11 mouse cellular contexts compared by ENCODE assay signal in the genomic region with DNA sequence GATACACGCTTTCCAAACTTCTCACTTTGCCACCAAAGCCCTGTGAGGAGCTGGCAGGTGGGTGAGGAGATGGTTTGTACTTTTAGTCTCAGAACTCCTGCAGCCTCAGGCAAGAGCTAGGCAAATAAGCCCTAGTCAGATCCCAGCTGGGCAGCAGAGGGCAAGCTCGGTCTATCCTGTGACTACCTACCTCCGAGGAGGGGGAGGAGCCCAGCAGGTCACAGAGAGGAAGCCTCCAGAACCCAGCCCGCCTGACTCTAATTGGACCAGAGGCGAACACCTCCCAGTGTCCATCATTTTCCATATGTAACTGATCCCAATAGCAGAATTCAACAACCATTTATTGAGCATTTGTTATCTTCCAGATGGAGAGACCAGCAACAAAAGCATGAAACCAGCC.
DNase-seq lines count a peak whose midpoint lies in the region; ATAC-seq and TF ChIP-seq lines count a peak whose summit lies in the region.
"Had no signal": no experiment of that assay in that cellular context is flagged by ENCODE, and none has a peak within 500 bp of the region (broad histone marks: within the 10 kb centered on the region; RNA-seq: fewer than 3 reads in every experiment).

No protein-coding gene starts in this region.

- H3K27ac ChIP-seq in forebrain, embryonic 13.5 days, result no peak overlapping the region
- H3K27ac ChIP-seq in forebrain, embryonic 14.5 days (ENCODE audit: low read depth, low read length), result no peak overlapping the region
- H3K27ac ChIP-seq in kidney, adult 2 months (ENCODE audit: insufficient read depth, low read depth, low read length), result no peak overlapping the region
- no peak overlapping the region for H3K27ac ChIP-seq in kidney, embryonic 14.5 days (ENCODE audit: low read depth, low read length)
- no peak overlapping the region; the same call in 1 of the 2 replicates for H3K27ac ChIP-seq in ES-E14 (ENCODE audit: insufficient read depth, low read depth, low read length, poor library complexity, severe bottlenecking)

- no peaks in the 10 kb centered on the region for H3K36me3 ChIP-seq in forebrain, embryonic 13.5 days (ENCODE audit: poor library complexity, severe bottlenecking)
- no peaks in the 10 kb centered on the region for H3K36me3 ChIP-seq in forebrain, embryonic 14.5 days (ENCODE audit: control insufficient read depth, insufficient read depth, low read length)
- no peaks in the 10 kb centered on the region for H3K36me3 ChIP-seq in kidney, adult 2 months (ENCODE audit: control insufficient read depth, insufficient read depth, low read length)
- H3K36me3 ChIP-seq in kidney, embryonic 14.5 days (ENCODE audit: control insufficient read depth, insufficient read depth, low read length), result no peaks in the 10 kb centered on the region
- no peaks in the 10 kb centered on the region for H3K36me3 ChIP-seq in ES-E14 (ENCODE audit: control insufficient read depth, insufficient read depth, low read length, poor library complexity, severe bottlenecking)

- H3K27me3 ChIP-seq in forebrain, embryonic 13.5 days, result no peaks in the 10 kb centered on the region
- H3K27me3 ChIP-seq in forebrain, embryonic 14.5 days (replicated peaks; ENCODE audit: control insufficient read depth, insufficient read depth, low read length), result no peaks in the 10 kb centered on the region
- H3K27me3 ChIP-seq in kidney, adult 2 months (replicated peaks; ENCODE audit: control insufficient read depth, insufficient read depth, low read length), result peaks cover 1% of the 10 kb centered on the region; the same call in 1 of the 2 replicates
- no peaks in the 10 kb centered on the region for H3K27me3 ChIP-seq in kidney, embryonic 14.5 days (ENCODE audit: control insufficient read depth, insufficient read depth, low read length)

- TF ChIP-seq CTCF in kidney, adult 2 months (conservative IDR thresholded peaks at IDR 0.05; ENCODE audit: insufficient read depth, insufficient read length, low read depth, low read length), result no peak; the same call in 1 of the 2 replicates

- TF ChIP-seq POLR2A in kidney, adult 2 months (IDR thresholded peaks at IDR 0.05; ENCODE audit: low read depth, low read length), result no peak

- peaks cover 50% of the 10 kb centered on the region for H3K4me1 ChIP-seq in forebrain, embryonic 13.5 days
- peaks cover 30% of the 10 kb centered on the region for H3K4me1 ChIP-seq in forebrain, embryonic 14.5 days (ENCODE audit: control insufficient read depth, insufficient read depth, low read length)
- no peaks in the 10 kb centered on the region for H3K4me1 ChIP-seq in kidney, adult 2 months (ENCODE audit: control insufficient read depth, insufficient read depth, low read length)
- H3K4me1 ChIP-seq in kidney, embryonic 14.5 days (ENCODE audit: control insufficient read depth, insufficient read depth, low read length), result peaks cover 17% of the 10 kb centered on the region
- peaks cover 2 to 16% of the 10 kb centered on the region in 2 experiments; a peak in 3 of 4 replicates for H3K4me1 ChIP-seq in ES-E14 (ENCODE audit: control insufficient read depth in 2 of 2, insufficient read depth in 2 of 2, low read length in 2 of 2, poor library complexity in 1 of 2)

- no peak overlapping the region for H3K4me3 ChIP-seq in forebrain, embryonic 13.5 days
- no peak overlapping the region for H3K4me3 ChIP-seq in forebrain, embryonic 14.5 days (ENCODE audit: low read depth, low read length)
- no peak overlapping the region for H3K4me3 ChIP-seq in kidney, adult 2 months (ENCODE audit: insufficient read depth, low read depth, low read length)
- H3K4me3 ChIP-seq in kidney, embryonic 14.5 days (ENCODE audit: low read length), result no peak overlapping the region
- no peak overlapping the region for H3K4me3 ChIP-seq in ES-E14 (ENCODE audit: insufficient read depth in 1 of 2, low read depth in 1 of 2, low read length in 2 of 2, poor library complexity in 1 of 2, severe bottlenecking in 1 of 2)

- H3K9ac ChIP-seq in forebrain, embryonic 13.5 days, result no peak overlapping the region
- H3K9ac ChIP-seq in forebrain, embryonic 14.5 days (ENCODE audit: low read length), result no peak overlapping the region
- H3K9ac ChIP-seq in kidney, embryonic 14.5 days (ENCODE audit: low read depth, low read length), result no peak overlapping the region
- H3K9ac ChIP-seq in ES-E14 (ENCODE audit: insufficient read depth, low read depth, low read length, poor library complexity, severe bottlenecking), result no peak overlapping the region

- WGBS in forebrain, embryonic 13.5 days, result 16% methylated on average over 5 of the region's 5 CpGs
- WGBS in forebrain, embryonic 14.5 days, result 19% methylated on average over 5 of the region's 5 CpGs
- 51% methylated on average over 5 of the region's 5 CpGs for WGBS in kidney, adult 2 months
- 15% methylated on average over 5 of the region's 5 CpGs for WGBS in kidney, embryonic 14.5 days

- no peak for DNase-seq in forebrain, embryonic 14.5 days (ENCODE audit: low spot score)
- peak; percentile 12 for DNase-seq in kidney, adult 2 months
- DNase-seq in ES-E14 (ENCODE audit: low read depth, low spot score), result peak; percentile 53
- peak; percentile 12 for DNase-seq in cerebellum, adult 9-11 months
- DNase-seq in frontal cortex, postnatal 25 days (ENCODE audit: low spot score in 2 of 2), result no peak
- DNase-seq in layer of hippocampus, postnatal 10 days (ENCODE audit: low spot score in 2 of 2), result no peak
- DNase-seq: right cerebral cortex, postnatal 4 days; thymus, adult 2 months had no signal

- 0 out of 2 replicates have a peak, but pooled peaks have one; percentile 22 for ATAC-seq in forebrain, embryonic 13.5 days
- ATAC-seq in forebrain, embryonic 14.5 days, result no peak
- no peak for ATAC-seq in kidney, embryonic 14.5 days (ENCODE audit: low FRiP score, low TSS enrichment)
- ATAC-seq: activated CD4-positive, CD25-positive, alpha-beta regulatory T cell, adult 4 months had no signal

- no peak overlapping the region for H3K4me2 ChIP-seq in forebrain, embryonic 13.5 days
- no peak overlapping the region for H3K4me2 ChIP-seq in forebrain, embryonic 14.5 days (ENCODE audit: low read length)
- no peak overlapping the region for H3K4me2 ChIP-seq in kidney, embryonic 14.5 days (replicated peaks; ENCODE audit: low read depth, low read length)

- no peaks in the 10 kb centered on the region for H3K9me3 ChIP-seq in forebrain, embryonic 13.5 days (replicated peaks)
- H3K9me3 ChIP-seq in forebrain, embryonic 14.5 days (replicated peaks; ENCODE audit: control insufficient read depth, low read length), result no peaks in the 10 kb centered on the region
- no peaks in the 10 kb centered on the region for H3K9me3 ChIP-seq in kidney, embryonic 14.5 days (ENCODE audit: control insufficient read depth, low read length)
- H3K9me3 ChIP-seq in ES-E14 (ENCODE audit: control insufficient read depth, insufficient read depth, low read depth, low read length), result no peaks in the 10 kb centered on the region

- in situ Hi-C loops in ES-E14 (cut with MboI; ENCODE audit: low sequenced_read_pairs in 2 of 2, unreplicated experiment in 2 of 2), result no loop called here

TF ChIP-seq in ES-E14, 5 proteins besides CTCF, POLR2A, EP300 and RAD21:
- TF ChIP-seq HCFC1 (IDR thresholded peaks at IDR 0.05; ENCODE audit: borderline replicate concordance, insufficient read depth, low read length), result no peak
- no peak for TF ChIP-seq MAFK (IDR thresholded peaks at IDR 0.05; ENCODE audit: insufficient read depth, low read depth, low read length)
- no peak for TF ChIP-seq CHD2 (IDR thresholded peaks at IDR 0.05; ENCODE audit: low read depth, low read length)
- no peak for TF ChIP-seq ZC3H11A (IDR thresholded peaks at IDR 0.05; ENCODE audit: borderline replicate concordance, low read depth, low read length)
- no peak for TF ChIP-seq ZNF384 (IDR thresholded peaks at IDR 0.05; ENCODE audit: low read depth, low read length)

Comparison
In these comparisons a context has a peak if more than half of its experiments do, and no peak if none do; other contexts are left out.
1. DNase-seq: peak in kidney, adult 2 months (single experiment), ES-E14 (single experiment) and cerebellum, adult 9-11 months (single experiment); none in forebrain, embryonic 14.5 days (single experiment), frontal cortex, postnatal 25 days (0 of 2) and layer of hippocampus, postnatal 10 days (0 of 2).